Mouse (Mus musculus) embryonic fibroblast, embryonic 13.5 days (primary cell): ENCODE measurements around the gene Myo9b. TPM values are rescaled to one million over a fixed set of nuclear protein-coding genes. Genes with fewer than 3 reads are reported as not detected.

Experiments used
- H3K27ac ChIP-seq: 2 replicates; pipeline ENCODE4 v1.5.1; 2012; ENCODE audit warnings: low read length, control low read depth, inconsistent platforms; ENCODE audit not compliant: insufficient read depth
- H3K4me1 ChIP-seq: 2 replicates; pipeline ENCODE4 v1.6.1; 2011; ENCODE audit warnings: low read length; ENCODE audit not compliant: control insufficient read depth, insufficient read depth
- H3K4me3 ChIP-seq: 2 replicates; pipeline ENCODE4 v1.5.1; 2011; ENCODE audit warnings: mild to moderate bottlenecking, control low read depth, low read length; ENCODE audit not compliant: insufficient read depth
- CTCF ChIP-seq: IDR thresholded peaks from 2 replicates; pipeline ENCODE4 v1.5.1; 2011; ENCODE audit warnings: mild to moderate bottlenecking, control low read depth, low read length, moderate library complexity, borderline replicate concordance; ENCODE audit not compliant: insufficient read depth
- POLR2A ChIP-seq: IDR thresholded peaks from 2 replicates; pipeline ENCODE4 v1.6.1; 2011; ENCODE audit warnings: low read depth, mild to moderate bottlenecking, control low read depth, low read length, moderate library complexity
- polyA plus RNA-seq: library from polyadenylated mRNA; stranded (reverse); fragments of >200 nt; gene quantifications from 2 replicates; pipeline ENCODE4 v1.2.4, GENCODE M21; 2011; ENCODE audit warnings: low read depth; ENCODE audit not compliant: missing spikeins, insufficient read length

Myo9b gene
- polyA plus RNA-seq, 1 experiment, result 67.5 TPM

- no peak for TF ChIP-seq POLR2A
- no peak for TF ChIP-seq CTCF
- Histone ChIP-seq H3K4me3 (no peak overlapping the region), H3K4me1 (no peaks in the 10 kb centered on the region), H3K27ac (no peak overlapping the region)
Measured at GRCm38 (mm10) chr8:71296188-71296621, 23.7 kb downstream of the Myo9b start.

DNA sequence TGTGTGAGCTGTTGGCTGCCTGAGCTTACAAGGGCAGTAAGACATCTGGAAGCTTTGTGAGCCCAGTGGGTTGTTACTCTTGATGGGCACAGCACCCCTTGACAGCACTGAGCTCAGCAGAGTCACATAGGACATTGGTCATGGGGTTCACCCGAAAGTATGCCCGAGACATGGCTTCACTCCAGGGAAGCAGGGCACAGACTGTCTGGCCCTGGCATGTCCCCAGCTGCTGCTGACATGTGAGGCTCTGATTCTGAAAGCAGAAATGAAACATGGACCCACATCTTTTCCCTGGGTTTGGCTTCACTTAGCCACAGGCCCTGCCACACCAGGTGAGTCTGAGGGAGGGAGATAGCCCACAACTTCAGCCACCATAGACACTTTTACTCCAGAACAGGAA is 24.3 kb downstream of the Myo9b start:
- TF ChIP-seq CTCF (no peak), POLR2A (no peak)
- Histone ChIP-seq H3K4me1 (no peaks in the 10 kb centered on the region), H3K4me3 (no peak overlapping the region), H3K27ac (no peak overlapping the region)

GRCm38 (mm10) chr8:71297439-71297838 is 24.9 kb downstream of the Myo9b start:
- no peak overlapping the region for H3K27ac ChIP-seq
- H3K4me1 ChIP-seq, result no peaks in the 10 kb centered on the region
- no peak for TF ChIP-seq POLR2A
- no peak for TF ChIP-seq CTCF
- H3K4me3 ChIP-seq, result no peak overlapping the region

DNA sequence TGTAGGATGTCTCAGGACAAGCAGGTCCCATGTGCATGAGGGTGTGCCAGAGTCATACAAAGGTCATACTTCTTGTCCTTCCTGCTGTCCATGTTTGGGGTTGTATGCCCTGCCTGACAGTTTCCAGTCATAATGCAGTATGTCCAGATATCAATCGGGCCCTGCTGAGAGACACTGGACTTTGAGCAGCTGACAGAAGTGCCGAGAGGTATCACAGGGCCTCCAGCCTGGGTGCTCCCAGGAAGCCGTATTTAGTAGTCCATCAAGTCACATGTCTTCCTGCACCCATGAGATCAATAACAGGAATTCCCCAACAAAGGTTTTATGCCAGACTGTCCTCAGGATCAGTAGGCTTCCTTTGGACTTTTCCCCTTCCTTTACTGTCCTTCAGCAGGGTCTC is 27.2 kb downstream of the Myo9b start:
- no peak overlapping the region for H3K27ac ChIP-seq
- no peak for TF ChIP-seq POLR2A
- TF ChIP-seq CTCF, result no peak

DNA sequence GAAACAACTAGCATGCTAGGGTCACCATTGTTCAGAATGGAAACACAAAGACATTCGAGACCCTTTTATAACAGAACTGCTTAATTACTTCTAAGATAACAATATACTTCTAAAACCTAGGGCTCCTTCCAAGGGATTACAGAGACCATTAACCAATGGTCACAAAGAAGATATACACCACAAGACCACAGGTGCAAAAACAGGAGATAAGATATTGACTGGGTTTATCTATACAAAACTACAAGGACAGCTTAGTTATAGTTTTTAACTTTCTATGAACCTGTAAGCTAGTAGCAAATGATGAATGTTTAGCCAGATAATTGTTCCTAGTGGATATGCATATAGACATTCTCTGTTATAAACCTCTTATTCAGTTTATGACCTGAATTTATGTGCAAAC is 30.3 kb downstream of the Myo9b start:
- TF ChIP-seq POLR2A (no peak), CTCF (no peak)
- no peak overlapping the region for H3K4me3 ChIP-seq
- peaks cover 2% of the 10 kb centered on the region; the same call in 1 of the 2 replicates for H3K4me1 ChIP-seq
- H3K27ac ChIP-seq, result no peak overlapping the region

More for the DNA sequence above, 27.2 kb downstream of the Myo9b start:
- Histone ChIP-seq H3K4me3 (no peak overlapping the region), H3K4me1 (peaks cover 2% of the 10 kb centered on the region; the same call in 1 of the 2 replicates)

GRCm38 (mm10) chr8:71303632-71304031 is 31.1 kb downstream of the Myo9b start:
- H3K27ac ChIP-seq, result peak overlapping the region; percentile 35; the same call in 1 of the 2 replicates
- H3K4me3 ChIP-seq, result no peak overlapping the region
- TF ChIP-seq POLR2A, result no peak
- TF ChIP-seq CTCF, result no peak
- peaks cover 2% of the 10 kb centered on the region; the same call in 1 of the 2 replicates for H3K4me1 ChIP-seq

DNA sequence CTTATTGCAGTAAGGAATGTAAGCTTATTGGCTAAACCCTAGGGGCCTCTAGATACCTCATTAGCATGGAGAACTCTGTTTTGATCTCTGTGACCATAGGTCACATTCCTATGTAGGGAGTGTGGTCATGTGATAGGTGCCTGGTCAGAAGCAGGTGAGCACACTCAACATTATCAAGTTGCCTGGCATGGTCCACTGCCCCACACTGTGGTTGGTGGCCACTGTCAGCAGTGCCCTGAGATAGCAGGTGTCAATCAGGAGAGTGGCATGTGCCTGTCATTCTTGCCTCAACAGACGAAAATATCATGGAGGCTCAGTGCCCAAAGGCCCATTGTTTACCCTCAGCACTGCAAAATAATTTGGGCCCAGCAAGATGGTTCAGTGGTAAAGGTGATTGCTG is 33.5 kb downstream of the Myo9b start:
- no peak for TF ChIP-seq CTCF
- TF ChIP-seq POLR2A, result no peak
- no peak overlapping the region for H3K27ac ChIP-seq
- H3K4me1 ChIP-seq, result peaks cover 4% of the 10 kb centered on the region; the same call in 1 of the 2 replicates
- no peak overlapping the region for H3K4me3 ChIP-seq

DNA sequence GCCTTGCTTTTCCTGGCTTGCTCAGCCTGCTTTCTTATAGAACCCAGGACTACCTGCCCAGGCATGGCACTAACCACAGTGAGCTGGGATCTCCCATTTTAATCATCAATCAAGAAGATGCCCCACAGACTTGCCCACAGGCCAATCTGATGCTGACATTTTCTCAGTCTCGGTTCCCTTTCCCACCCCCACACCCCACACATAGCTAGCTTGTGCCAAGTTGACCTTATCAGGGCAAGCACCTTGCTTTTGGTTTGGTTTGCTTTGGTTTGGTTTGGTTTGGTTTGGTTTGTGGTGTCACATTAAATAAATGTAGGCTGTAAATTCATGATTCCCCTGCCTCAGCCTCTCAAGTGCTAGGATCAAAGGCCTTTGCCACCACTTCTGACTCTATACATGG is 34.9 kb downstream of the Myo9b start:
- TF ChIP-seq CTCF (no peak), POLR2A (no peak)
- no peak overlapping the region for H3K27ac ChIP-seq
- H3K4me1 ChIP-seq, result peaks cover 10% of the 10 kb centered on the region
- no peak overlapping the region for H3K4me3 ChIP-seq

DNA sequence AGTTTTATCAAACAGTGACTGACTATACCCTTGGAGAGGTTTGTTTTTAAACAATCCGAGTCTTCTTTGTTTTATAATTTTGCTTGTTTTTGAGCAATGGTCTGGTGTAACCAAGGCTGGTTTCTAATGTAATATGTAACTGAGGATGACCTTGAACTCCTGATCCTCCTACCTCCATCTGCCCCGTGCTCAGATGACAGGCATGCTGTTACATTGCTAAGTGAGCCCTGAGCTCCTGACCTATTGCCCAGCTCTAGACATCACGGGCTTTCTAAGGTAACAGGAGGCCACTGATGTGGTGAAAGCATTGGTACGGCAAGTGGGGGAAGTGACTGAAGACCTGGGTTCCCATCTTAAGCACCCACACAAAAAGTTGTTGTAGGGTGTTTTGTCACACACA is 35.4 kb downstream of the Myo9b start:
- Histone ChIP-seq H3K4me3 (no peak overlapping the region), H3K4me1 (peaks cover 11% of the 10 kb centered on the region), H3K27ac (no peak overlapping the region)
- TF ChIP-seq POLR2A, result no peak
- TF ChIP-seq CTCF, result no peak

DNA sequence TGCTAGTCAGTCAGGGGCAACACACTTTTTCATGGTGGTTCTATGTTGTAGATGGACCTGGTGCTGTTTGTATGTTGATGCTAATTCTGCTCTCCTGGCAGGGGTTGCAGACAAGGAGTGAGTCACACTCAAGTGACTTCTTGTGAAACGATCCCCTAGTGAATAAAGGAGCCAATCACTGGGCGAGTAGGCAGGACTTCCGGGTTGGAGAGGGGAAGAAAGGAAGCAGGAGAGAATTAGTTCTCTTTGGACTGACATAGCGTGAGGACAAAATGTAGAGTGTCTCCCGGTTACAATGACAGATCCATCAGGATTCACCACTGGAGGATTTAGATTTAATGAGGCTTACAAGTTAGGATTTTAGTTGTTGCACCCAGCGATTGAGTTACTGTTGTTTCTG is 37.9 kb downstream of the Myo9b start:
- Histone ChIP-seq H3K27ac (peak overlapping the region; percentile 74), H3K4me1 (peaks cover 11% of the 10 kb centered on the region)
- TF ChIP-seq CTCF (no peak), POLR2A (no peak)

GRCm38 (mm10) chr8:71312700-71313099 is 40.2 kb downstream of the Myo9b start:
- peaks cover 15% of the 10 kb centered on the region for H3K4me1 ChIP-seq
- no peak for TF ChIP-seq POLR2A
- no peak for TF ChIP-seq CTCF
- no peak overlapping the region for H3K4me3 ChIP-seq
- peak overlapping the region; percentile 88 for H3K27ac ChIP-seq

More for the DNA sequence above, 37.9 kb downstream of the Myo9b start:
- H3K4me3 ChIP-seq, result no peak overlapping the region
